Mouse (Mus musculus) stomach, embryonic 14.5 days (tissue): ENCODE results near the gene Cacng7. TPM values are rescaled to one million over a fixed set of nuclear protein-coding genes. Genes with fewer than 3 reads are reported as not detected.
A peak's percentile ranks its signal among the peaks of the same experiment; 100 is the strongest.

Source experiments
- ATAC-seq: fragments of 200-750 bp; cut with Nextera tagmentation; 2 replicates; pipeline ENCODE4 v1.8.0; 2017; ENCODE audit warnings: low read depth, moderate TSS enrichment; ENCODE audit not compliant: insufficient number of reproducible peaks, insufficient read depth, low FRiP score
- H3K27ac ChIP-seq: fragments of 300-500 bp; sonication (generic); 2 replicates; pipeline ENCODE4 v1.5.1; 2014; ENCODE audit warnings: mild to moderate bottlenecking, low read length, moderate library complexity, mixed read lengths
- H3K27me3 ChIP-seq: fragments of 300-500 bp; sonication (generic); 2 replicates; pipeline ENCODE4 v1.6.1; 2014; ENCODE audit warnings: low read length, control low read depth, mixed read lengths; ENCODE audit not compliant: control insufficient read depth, insufficient read depth
- H3K36me3 ChIP-seq: fragments of 300-500 bp; sonication (generic); 2 replicates; pipeline ENCODE4 v1.6.1; 2014; ENCODE audit warnings: mild to moderate bottlenecking, control low read depth, low read length, moderate library complexity, mixed read lengths; ENCODE audit not compliant: control insufficient read depth, insufficient read depth
- H3K4me1 ChIP-seq: fragments of 300-500 bp; sonication (generic); 2 replicates; pipeline ENCODE4 v1.6.1; 2014; ENCODE audit warnings: low read length, control low read depth, mixed read lengths; ENCODE audit not compliant: control insufficient read depth, insufficient read depth
- H3K4me2 ChIP-seq: fragments of 300-500 bp; sonication (generic); replicated peaks from 2 replicates; pipeline ENCODE4 v1.6.1; 2014; ENCODE audit warnings: low read depth, low read length, control low read depth
- H3K4me3 ChIP-seq: fragments of 300-500 bp; sonication (generic); 2 replicates; pipeline ENCODE4 v1.5.1; 2014; ENCODE audit warnings: low read depth, low read length, control low read depth
- H3K9ac ChIP-seq: fragments of 300-500 bp; sonication (generic); replicated peaks from 2 replicates; pipeline ENCODE4 v1.6.1; 2014; ENCODE audit warnings: low read depth, mild to moderate bottlenecking, control low read depth, low read length, moderate library complexity, mixed read lengths
- H3K9me3 ChIP-seq: fragments of 300-500 bp; sonication (generic); 2 replicates; pipeline ENCODE4 v1.6.1; 2016; ENCODE audit warnings: low read depth, low read length, control low read depth; ENCODE audit not compliant: control insufficient read depth
- WGBS: fragments of 180-500 bp; shearing (Covaris S2); extraction: QIAGEN DNeasy Blood & Tissue Kit; methylation state at CpG from one replicate; pipeline ENCODE4 v1.1.7; 2014; 5-methylcytosine and 5-hydroxymethylcytosine counted together
- microRNA-seq: library from miRNA; unstranded; fragments of <30 nt; microRNA quantifications from one replicate; pipeline ENCODE4, GENCODE M21; 2016
- polyA plus RNA-seq: library from polyadenylated mRNA; unstranded; fragments of >200 nt; fragmentation: Nextera tagmentation; extraction: Ambion mirVana; gene quantifications from 2 replicates; pipeline ENCODE4 v1.2.1, GENCODE M21; 2014

Cacng7 gene
- polyA plus RNA-seq, 1 experiment from 2014 or later, result 3.8 TPM

- Histone ChIP-seq H3K9me3 (no peaks in the 10 kb centered on the region), H3K27ac (no peak overlapping the region), H3K4me3 (peak overlapping the region; percentile 59), H3K4me1 (no peaks in the 10 kb centered on the region; the same call in 1 of the 2 replicates), H3K9ac (no peak overlapping the region), H3K27me3 (peaks cover 49% of the 10 kb centered on the region), H3K4me2 (peak overlapping the region; percentile 100), H3K36me3 (no peaks in the 10 kb centered on the region)
- no peak for ATAC-seq
- under 1% methylated on average over 47 of the region's 47 CpGs for WGBS
Measured at GRCm38 (mm10) chr7:3414888-3415287, 82.1 kb downstream of the Cacng7 start.

GRCm38 (mm10) chr7:3415378-3415777 is 82.6 kb downstream of the Cacng7 start:
- Histone ChIP-seq H3K27ac (no peak overlapping the region), H3K9me3 (no peaks in the 10 kb centered on the region), H3K4me2 (peak overlapping the region; percentile 100), H3K9ac (0 out of 2 replicates have a peak overlapping the region, but pooled peaks have one; percentile 18), H3K27me3 (peaks cover 49% of the 10 kb centered on the region), H3K4me1 (no peaks in the 10 kb centered on the region; the same call in 1 of the 2 replicates), H3K4me3 (peak overlapping the region; percentile 59), H3K36me3 (no peaks in the 10 kb centered on the region)
- under 1% methylated on average over 40 of the region's 60 CpGs for WGBS
- ATAC-seq, result peak; percentile 28; the same call in 1 of the 2 replicates

Small RNA genes within 50 kb of the gene (microRNA-seq; reads per million reads assigned to microRNA genes)
- 8.6 reads per million, percentile 18 among the genes with 10 or more reads in this experiment for gene Gm23450

Other genes with a start within 250 kb of the Cacng7 start
- 0.14 and 0.16 TPM in 2 replicates for gene AU018091, start 163.8 kb upstream of the Cacng7 start, polyA plus RNA-seq
- not detected in 2 replicates for gene Nlrp12, start 83.2 kb upstream of the Cacng7 start, polyA plus RNA-seq
- 204 and 212 TPM in 2 replicates for gene Myadm, start 43.9 kb upstream of the Cacng7 start, polyA plus RNA-seq
- gene Prkcg, start 43.8 kb upstream of the Cacng7 start, polyA plus RNA-seq, result 0.39 and 0.75 TPM in 2 replicates
- gene Cacng8, start 57.7 kb downstream of the Cacng7 start, polyA plus RNA-seq, result 2.1 and 2.8 TPM in 2 replicates
- gene Cacng6, start 91.2 kb downstream of the Cacng7 start, polyA plus RNA-seq, result 0.48 TPM in 1 of 2 replicates, not detected in the other
- gene Tarm1, start 169.7 kb downstream of the Cacng7 start, polyA plus RNA-seq, result 0.20 TPM in 1 of 2 replicates, not detected in the other